Mouse (Mus musculus) forebrain, embryonic 13.5 days (tissue): ENCODE results near the gene Abca4. TPM values are rescaled to one million over a fixed set of nuclear protein-coding genes. Genes with fewer than 3 reads are reported as not detected.

Source experiments
- ATAC-seq: fragments of 200-750 bp; cut with Nextera tagmentation; 2 replicates; pipeline ENCODE4 v1.8.0; 2017
- H3K27ac ChIP-seq: fragments of 300-500 bp; sonication (generic); 2 replicates; pipeline ENCODE4 v1.5.1; 2015; ENCODE audit warnings: inconsistent platforms, mild to moderate bottlenecking, moderate library complexity
- H3K27me3 ChIP-seq: fragments of 300-500 bp; sonication (generic); 2 replicates; pipeline ENCODE4 v1.6.1; 2015; ENCODE audit warnings: mild to moderate bottlenecking, inconsistent platforms
- H3K36me3 ChIP-seq: fragments of 300-500 bp; sonication (generic); 2 replicates; pipeline ENCODE4 v1.6.1; 2015; ENCODE audit warnings: mild to moderate bottlenecking, inconsistent platforms; ENCODE audit not compliant: poor library complexity, severe bottlenecking
- H3K4me1 ChIP-seq: fragments of 300-500 bp; sonication (generic); 2 replicates; pipeline ENCODE4 v1.6.1; 2015; ENCODE audit warnings: inconsistent platforms
- H3K4me2 ChIP-seq: fragments of 300-500 bp; sonication (generic); 2 replicates; pipeline ENCODE4 v1.6.1; 2015; ENCODE audit warnings: inconsistent platforms, mild to moderate bottlenecking, moderate library complexity
- H3K4me3 ChIP-seq: fragments of 300-500 bp; sonication (generic); 2 replicates; pipeline ENCODE4 v1.5.1; 2015; ENCODE audit warnings: mild to moderate bottlenecking, inconsistent platforms
- H3K9ac ChIP-seq: fragments of 300-500 bp; sonication (generic); 2 replicates; pipeline ENCODE4 v1.6.1; 2015; ENCODE audit warnings: mild to moderate bottlenecking, inconsistent platforms
- H3K9me3 ChIP-seq: fragments of 300-500 bp; sonication (generic); replicated peaks from 2 replicates; pipeline ENCODE4 v1.6.1; 2016; ENCODE audit warnings: inconsistent platforms
- WGBS: fragments of 180-500 bp; shearing (Covaris S2); methylation state at CpG from one replicate; pipeline ENCODE4 v1.1.7; 2015; 5-methylcytosine and 5-hydroxymethylcytosine counted together
- polyA plus RNA-seq: library from polyadenylated mRNA; unstranded; fragments of >200 nt; fragmentation: Nextera tagmentation; extraction: Ambion mirVana; gene quantifications from 2 replicates; pipeline ENCODE4 v1.2.1, GENCODE M21; 2015

The Abca4 gene
- polyA plus RNA-seq, 1 experiment from 2014 or later = 0.92 TPM

DNA sequence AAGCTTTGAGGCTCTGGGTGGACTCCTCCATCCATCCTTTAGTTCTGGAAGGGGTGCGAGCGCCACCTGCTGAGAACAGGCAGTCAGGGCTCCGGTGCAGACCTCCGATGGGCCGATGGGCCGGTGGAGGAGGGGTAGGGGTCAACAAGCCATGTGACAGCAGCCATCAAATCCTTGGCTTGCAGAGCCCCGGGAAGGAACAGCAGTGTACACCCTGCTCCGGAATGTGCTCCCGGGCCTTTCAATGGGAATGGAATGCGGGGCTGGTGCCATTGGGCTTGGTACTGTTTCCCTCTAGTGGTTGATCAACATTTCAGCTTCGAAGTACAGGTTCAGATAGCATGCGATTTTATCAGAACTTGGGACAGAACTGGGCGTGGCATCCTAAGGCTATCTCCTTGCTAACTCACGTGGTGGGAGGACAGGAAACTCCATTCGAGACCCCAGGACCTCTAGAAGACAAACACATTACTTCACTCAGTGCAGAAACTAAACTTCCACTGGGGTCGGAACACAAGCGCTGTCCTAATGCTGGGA lies 78.0 kb downstream of the Abca4 start:
- Histone ChIP-seq H3K27ac (no peak overlapping the region), H3K27me3 (no peaks in the 10 kb centered on the region), H3K4me2 (peak overlapping the region; percentile 62), H3K9me3 (no peaks in the 10 kb centered on the region), H3K36me3 (no peaks in the 10 kb centered on the region), H3K9ac (no peak overlapping the region), H3K4me3 (peak overlapping the region; percentile 27), H3K4me1 (peaks cover 10% of the 10 kb centered on the region; the same call in 1 of the 2 replicates)
- peak; percentile 94 for ATAC-seq
- 14% methylated on average over 17 of the region's 17 CpGs for WGBS

DNA sequence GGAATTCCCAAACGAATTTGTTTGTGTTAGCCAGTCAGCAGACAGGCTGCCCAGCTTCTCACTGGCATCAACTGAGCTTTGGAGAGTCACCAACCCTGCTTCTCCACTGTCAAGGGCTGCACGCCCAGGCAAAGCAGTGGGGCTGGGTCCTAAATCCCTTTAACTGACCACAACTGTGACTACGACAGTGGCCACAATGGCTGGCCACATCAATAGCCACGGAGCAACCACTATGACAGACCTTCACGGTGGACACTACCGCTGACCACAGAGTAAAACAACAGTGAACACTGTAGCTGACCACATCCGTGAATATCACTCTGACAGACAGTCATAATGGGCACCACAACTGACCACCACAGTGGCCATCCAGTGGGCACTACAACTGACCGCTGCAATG lies 78.6 kb downstream of the Abca4 start:
- Histone ChIP-seq H3K4me3 (no peak overlapping the region), H3K4me1 (peaks cover 10% of the 10 kb centered on the region; the same call in 1 of the 2 replicates), H3K9me3 (no peaks in the 10 kb centered on the region), H3K36me3 (no peaks in the 10 kb centered on the region), H3K27ac (no peak overlapping the region), H3K4me2 (no peak overlapping the region), H3K9ac (no peak overlapping the region), H3K27me3 (no peaks in the 10 kb centered on the region)
- WGBS = 91% methylated on average over 8 of the region's 8 CpGs
- ATAC-seq = no peak

DNA sequence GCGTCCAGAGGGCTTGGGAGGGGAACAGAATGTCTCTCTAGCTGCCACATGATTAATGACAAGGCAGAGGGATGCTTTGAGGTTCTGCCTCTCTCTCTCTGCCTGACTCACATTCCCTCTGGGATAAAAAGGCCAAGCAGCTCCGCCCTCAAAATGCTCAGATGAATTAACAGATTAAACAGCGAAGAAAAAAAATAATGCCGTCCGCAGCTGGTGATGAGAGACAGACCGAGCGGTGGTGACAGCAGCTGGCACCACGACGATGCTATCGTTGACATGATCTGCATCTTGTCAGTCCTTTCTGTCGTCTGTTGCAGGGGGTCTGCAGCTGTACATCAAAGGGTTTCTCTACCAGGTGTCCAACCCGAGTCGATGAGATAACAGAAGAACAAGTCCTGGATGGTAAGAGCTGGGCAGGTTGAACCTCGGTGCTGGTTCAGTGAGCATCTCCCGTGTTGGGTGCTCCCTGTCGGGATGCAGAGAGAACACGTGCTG lies 84.8 kb downstream of the Abca4 start:
- H3K9ac ChIP-seq = no peak overlapping the region
- H3K4me3 ChIP-seq = no peak overlapping the region
- peaks cover 13% of the 10 kb centered on the region for H3K4me1 ChIP-seq

DNA sequence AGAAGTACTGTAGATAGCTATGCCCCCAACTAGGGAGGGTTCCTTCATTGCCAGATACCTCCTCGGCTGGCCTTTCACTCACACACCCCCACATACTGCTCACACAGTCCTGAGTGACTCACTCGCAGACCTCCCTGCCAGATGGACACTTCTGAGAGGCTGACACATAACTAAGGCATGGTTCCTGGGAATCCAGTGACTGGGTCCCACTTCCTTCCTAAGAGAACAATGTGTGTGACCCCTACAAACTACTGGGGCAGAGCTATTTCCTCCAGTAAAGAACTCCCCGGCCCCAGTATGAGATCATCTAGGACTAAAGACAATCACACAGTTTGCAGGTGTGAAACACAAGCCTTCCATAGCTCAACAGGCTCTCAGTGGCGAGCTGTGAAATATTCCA lies 86.5 kb downstream of the Abca4 start:
- no peak for ATAC-seq
- Histone ChIP-seq H3K9ac (no peak overlapping the region), H3K36me3 (no peaks in the 10 kb centered on the region), H3K4me3 (no peak overlapping the region), H3K4me2 (no peak overlapping the region), H3K27ac (no peak overlapping the region), H3K4me1 (peaks cover 13% of the 10 kb centered on the region), H3K27me3 (no peaks in the 10 kb centered on the region), H3K9me3 (no peaks in the 10 kb centered on the region)
- WGBS = 68% methylated on average over 4 of the region's 4 CpGs

More for the DNA sequence above, 84.8 kb downstream of the Abca4 start:
- Histone ChIP-seq H3K9me3 (no peaks in the 10 kb centered on the region), H3K4me2 (peak overlapping the region; percentile 36), H3K36me3 (no peaks in the 10 kb centered on the region), H3K27me3 (no peaks in the 10 kb centered on the region), H3K27ac (no peak overlapping the region)
- WGBS = 48% methylated on average over 17 of the region's 17 CpGs
- peak; percentile 80 for ATAC-seq

DNA sequence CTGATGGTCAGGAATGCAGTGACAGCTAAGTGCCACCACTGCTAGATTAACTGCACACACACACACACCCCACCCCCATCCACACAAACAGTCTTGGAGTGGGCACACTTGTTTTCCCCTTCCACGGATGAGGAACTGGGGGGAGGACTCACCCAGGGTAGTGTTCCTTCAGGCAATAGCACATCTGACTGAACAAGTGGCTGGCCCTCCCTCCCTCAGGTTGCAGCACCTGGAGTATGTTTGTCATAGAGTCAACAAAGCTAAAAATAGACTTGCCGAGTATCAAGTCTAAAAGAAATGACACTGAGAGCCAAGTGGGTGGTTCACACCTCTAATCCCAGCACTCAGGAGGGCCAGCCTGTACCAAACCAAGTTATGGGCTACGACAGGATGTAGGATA lies 87.4 kb downstream of the Abca4 start:
- Histone ChIP-seq H3K27me3 (no peaks in the 10 kb centered on the region), H3K4me3 (no peak overlapping the region), H3K36me3 (no peaks in the 10 kb centered on the region), H3K4me1 (peaks cover 13% of the 10 kb centered on the region), H3K9ac (no peak overlapping the region), H3K27ac (no peak overlapping the region), H3K4me2 (no peak overlapping the region), H3K9me3 (no peaks in the 10 kb centered on the region)
- WGBS = 79% methylated on average over 3 of the region's 3 CpGs
- no peak for ATAC-seq

DNA sequence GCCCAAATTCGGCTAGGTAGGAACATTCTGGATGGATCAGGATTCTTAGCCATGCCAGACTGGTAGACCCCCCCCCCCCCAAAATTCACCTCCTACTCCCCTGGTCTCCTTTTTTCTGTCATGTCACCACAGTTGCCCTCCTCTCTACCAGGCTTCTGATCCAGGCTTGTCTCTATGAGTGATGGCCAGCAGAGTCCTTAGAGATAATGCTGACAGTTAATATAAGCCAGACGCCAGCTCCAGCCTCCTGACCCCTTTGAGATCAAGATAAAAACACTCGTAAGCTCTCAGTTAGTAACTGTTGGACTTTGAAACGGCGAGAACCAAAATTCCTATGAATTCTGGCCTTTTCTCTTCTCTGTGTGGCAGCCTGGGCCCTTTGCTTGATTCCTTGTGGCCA lies 89.0 kb downstream of the Abca4 start:
- ATAC-seq = no peak
- H3K9ac ChIP-seq = no peak overlapping the region
- H3K4me1 ChIP-seq = peaks cover 10% of the 10 kb centered on the region
- H3K4me3 ChIP-seq = no peak overlapping the region
- WGBS = 81% methylated on average over 5 of the region's 5 CpGs
- H3K27me3 ChIP-seq = no peaks in the 10 kb centered on the region; the same call in 1 of the 2 replicates
- no peaks in the 10 kb centered on the region for H3K36me3 ChIP-seq
- no peak overlapping the region for H3K4me2 ChIP-seq
- no peaks in the 10 kb centered on the region for H3K9me3 ChIP-seq
- no peak overlapping the region for H3K27ac ChIP-seq

DNA sequence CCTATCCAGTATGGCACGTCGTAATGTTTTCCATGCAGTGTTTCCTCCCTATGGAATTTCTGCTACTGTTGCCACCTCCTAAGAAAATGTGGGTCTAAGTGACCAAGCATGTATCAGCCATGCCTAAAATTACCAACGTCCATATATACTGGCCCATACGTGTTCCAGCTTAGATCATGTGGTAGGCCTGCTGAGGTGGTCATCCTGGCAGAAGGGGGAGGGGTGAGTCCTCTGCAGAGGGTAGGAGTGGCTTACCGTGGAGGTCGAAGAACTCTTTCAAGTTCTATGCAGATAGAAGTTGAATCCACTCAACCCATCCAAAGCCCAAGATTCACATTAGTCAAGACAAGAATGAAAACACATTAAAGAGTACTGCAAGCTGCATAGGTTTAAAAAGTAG lies 89.6 kb downstream of the Abca4 start:
- no peak overlapping the region for H3K4me3 ChIP-seq
- no peak overlapping the region for H3K27ac ChIP-seq
- no peaks in the 10 kb centered on the region for H3K9me3 ChIP-seq
- H3K9ac ChIP-seq = no peak overlapping the region
- ATAC-seq = no peak
- no peak overlapping the region for H3K4me2 ChIP-seq
- no peaks in the 10 kb centered on the region; the same call in 1 of the 2 replicates for H3K27me3 ChIP-seq
- 89% methylated on average over 6 of the region's 6 CpGs for WGBS
- H3K36me3 ChIP-seq = no peaks in the 10 kb centered on the region
- peaks cover 6% of the 10 kb centered on the region for H3K4me1 ChIP-seq

DNA sequence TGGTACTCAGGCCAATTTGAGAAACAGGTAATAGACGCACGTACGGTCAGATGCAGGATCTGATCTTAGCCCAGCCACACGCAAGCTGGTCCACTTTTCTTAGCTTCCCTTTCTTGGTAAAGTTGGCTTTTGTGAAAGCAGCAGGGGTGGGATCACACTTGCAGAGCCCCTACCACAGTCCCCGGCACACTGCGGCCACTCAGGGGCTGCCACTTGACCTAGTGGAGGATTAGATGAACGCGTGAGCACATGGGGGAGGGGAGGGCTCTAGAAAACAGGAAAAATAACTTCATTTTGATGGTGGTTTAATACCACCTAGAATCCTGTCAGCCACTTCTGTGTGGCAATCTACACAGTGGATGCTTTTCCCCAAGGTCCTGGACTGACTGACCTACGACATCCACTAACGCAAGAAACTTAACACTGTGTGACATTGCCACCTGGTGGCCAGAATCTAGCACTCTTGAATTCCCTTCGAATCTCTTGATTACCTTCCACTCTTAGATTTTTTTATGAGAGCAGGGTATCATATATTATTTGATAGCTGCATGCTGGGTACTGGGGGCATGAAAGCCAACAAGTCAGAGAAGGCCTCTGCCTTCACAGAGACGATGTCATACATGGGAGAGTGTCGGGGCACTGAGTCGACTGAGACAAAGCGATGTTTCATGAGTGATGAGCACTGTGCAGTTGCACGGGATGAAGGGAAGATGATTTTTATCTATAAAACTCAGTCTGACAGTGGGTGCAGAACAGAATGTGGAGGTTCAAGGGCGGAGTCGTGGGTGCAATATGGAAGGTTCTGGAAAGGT lies 96.6 kb downstream of the Abca4 start:
- Histone ChIP-seq H3K9ac (no peak overlapping the region), H3K27me3 (peaks cover 9% of the 10 kb centered on the region; the same call in 1 of the 2 replicates), H3K4me2 (no peak overlapping the region), H3K27ac (no peak overlapping the region), H3K9me3 (no peaks in the 10 kb centered on the region), H3K4me1 (no peaks in the 10 kb centered on the region), H3K36me3 (no peaks in the 10 kb centered on the region), H3K4me3 (no peak overlapping the region)
- ATAC-seq = peak; percentile 66
- 65% methylated on average over 18 of the region's 18 CpGs for WGBS

DNA sequence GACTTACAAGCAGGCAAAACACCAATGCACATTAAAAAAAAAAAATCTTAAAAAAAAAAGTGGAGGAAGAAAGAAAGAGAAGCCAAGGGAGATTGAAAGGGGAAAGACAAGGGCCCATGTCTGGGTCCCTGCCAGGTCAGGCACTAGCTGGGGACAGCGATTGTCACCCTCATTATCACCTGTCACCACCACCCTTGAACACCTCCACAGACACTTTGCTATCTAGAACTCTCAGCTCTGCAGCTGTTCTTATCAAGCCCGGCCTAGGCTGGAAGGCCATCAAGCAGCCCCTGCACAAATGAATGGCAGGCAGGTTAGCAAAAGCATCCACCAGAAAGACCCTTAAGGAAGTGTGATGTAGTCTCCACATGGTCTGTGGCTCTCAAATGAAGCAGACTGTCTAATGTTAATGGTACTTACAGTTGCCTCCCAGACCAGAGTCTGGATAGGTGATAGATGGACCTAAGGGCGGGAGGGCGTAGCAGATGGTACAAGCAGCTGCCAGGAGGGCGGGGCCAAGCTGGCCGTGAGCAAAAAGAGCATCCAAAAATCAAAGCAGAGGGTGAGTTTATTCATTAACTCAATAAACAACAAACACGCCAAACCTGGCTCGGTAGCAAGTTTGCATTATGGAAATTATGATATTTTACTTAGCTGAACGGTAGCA lies 98.1 kb downstream of the Abca4 start:
- WGBS = 81% methylated on average over 9 of the region's 9 CpGs
- no peaks in the 10 kb centered on the region for H3K4me1 ChIP-seq
- no peak for ATAC-seq
- no peaks in the 10 kb centered on the region for H3K36me3 ChIP-seq
- H3K4me3 ChIP-seq = no peak overlapping the region
- no peak overlapping the region for H3K9ac ChIP-seq
- H3K4me2 ChIP-seq = no peak overlapping the region
- no peak overlapping the region for H3K27ac ChIP-seq
- peaks cover 9% of the 10 kb centered on the region; the same call in 1 of the 2 replicates for H3K27me3 ChIP-seq
- no peaks in the 10 kb centered on the region for H3K9me3 ChIP-seq

DNA sequence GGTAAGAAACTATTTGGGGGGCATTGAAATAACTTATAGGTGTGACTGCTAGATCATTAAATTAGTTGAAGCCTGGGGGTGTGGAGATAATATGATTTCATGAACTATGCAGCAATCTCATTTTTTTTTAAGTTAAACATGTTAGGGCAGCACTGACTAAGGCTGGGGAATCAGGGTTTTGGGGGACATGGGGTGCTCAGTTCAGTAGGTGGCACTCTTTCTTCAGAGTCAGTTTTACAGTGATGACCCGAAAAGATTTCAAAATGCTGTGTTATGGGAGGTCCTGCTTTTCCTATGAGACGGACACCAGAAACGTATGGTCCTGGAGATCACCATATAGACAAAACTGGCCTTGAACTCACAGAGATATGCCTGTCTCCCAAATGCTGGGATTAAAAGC lies 99.2 kb downstream of the Abca4 start:
- peaks cover 9% of the 10 kb centered on the region; the same call in 1 of the 2 replicates for H3K27me3 ChIP-seq
- H3K4me2 ChIP-seq = no peak overlapping the region
- H3K36me3 ChIP-seq = no peaks in the 10 kb centered on the region
- 81% methylated on average over 3 of the region's 3 CpGs for WGBS
- H3K9ac ChIP-seq = no peak overlapping the region
- H3K9me3 ChIP-seq = no peaks in the 10 kb centered on the region
- H3K4me1 ChIP-seq = no peaks in the 10 kb centered on the region
- H3K4me3 ChIP-seq = no peak overlapping the region
- no peak overlapping the region for H3K27ac ChIP-seq
- ATAC-seq = no peak

DNA sequence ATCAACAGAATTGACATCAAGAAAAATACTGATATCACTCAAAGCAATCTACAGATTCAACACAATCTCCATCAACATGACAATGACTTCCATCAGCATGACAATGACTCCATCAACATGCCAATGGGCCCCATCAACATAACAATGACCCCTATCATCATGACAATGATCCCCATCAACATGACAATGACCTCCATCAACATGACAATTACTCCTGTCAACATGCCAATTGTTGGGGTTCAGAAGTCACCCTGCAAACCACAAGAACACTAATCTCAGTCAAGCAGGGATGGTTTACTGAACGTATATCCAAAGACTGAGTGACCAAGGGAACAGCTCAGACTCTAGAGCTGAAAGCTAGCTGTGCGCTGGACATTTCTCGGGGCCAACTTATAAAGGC lies 101.2 kb downstream of the Abca4 start:
- no peak overlapping the region for H3K4me2 ChIP-seq
- H3K4me1 ChIP-seq = no peaks in the 10 kb centered on the region
- H3K4me3 ChIP-seq = no peak overlapping the region
- no peak overlapping the region for H3K27ac ChIP-seq
- no peak for ATAC-seq
- H3K9ac ChIP-seq = no peak overlapping the region
- H3K27me3 ChIP-seq = no peaks in the 10 kb centered on the region
- H3K36me3 ChIP-seq = no peaks in the 10 kb centered on the region
- H3K9me3 ChIP-seq = no peaks in the 10 kb centered on the region
- WGBS = 74% methylated on average over 3 of the region's 3 CpGs

DNA sequence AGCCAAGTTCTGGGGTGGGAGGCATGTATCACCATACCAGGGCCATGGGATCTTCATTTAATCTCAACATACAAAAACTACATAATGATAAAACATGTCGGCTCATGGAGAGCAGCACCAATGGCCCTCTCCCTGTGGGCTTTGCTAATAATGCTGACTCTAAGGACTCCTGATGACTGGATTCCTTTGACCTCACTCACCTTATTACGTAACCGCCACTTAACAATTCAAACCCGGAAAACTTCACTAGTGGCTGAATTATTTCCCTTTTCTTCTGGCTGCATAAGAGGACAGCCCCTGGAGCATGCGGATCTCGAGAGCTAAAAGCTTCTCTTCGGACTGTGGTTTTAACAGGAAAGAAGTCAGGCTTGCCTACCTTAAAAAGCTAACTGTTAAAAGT lies 106.6 kb downstream of the Abca4 start:
- Histone ChIP-seq H3K9ac (no peak overlapping the region), H3K9me3 (no peaks in the 10 kb centered on the region), H3K36me3 (no peaks in the 10 kb centered on the region), H3K27ac (no peak overlapping the region), H3K4me2 (no peak overlapping the region), H3K4me1 (peaks cover 12% of the 10 kb centered on the region; the same call in 1 of the 2 replicates), H3K27me3 (no peaks in the 10 kb centered on the region), H3K4me3 (no peak overlapping the region)
- 85% methylated on average over 7 of the region's 7 CpGs for WGBS
- ATAC-seq = no peak
